Mouse (Mus musculus) gastrocnemius, postnatal 10 days (tissue): Measurements from ENCODE around the gene Agbl5. TPM values are rescaled to one million over a fixed set of nuclear protein-coding genes. Genes with fewer than 3 reads are reported as not detected.

Experiments
- DNase-seq: peaks from one replicate; pipeline ENCODE4 v3.0.0; 2021; ENCODE audit warnings: mixed read lengths
- total RNA-seq, 2 experiments: library from RNA; stranded (reverse); gene quantifications; 2 replicates each; pipeline ENCODE4 v1.2.3; 2021

The Agbl5 gene
- total RNA-seq, 2 experiments from 2014 or later = 4.5 to 5.0 TPM

DNA sequence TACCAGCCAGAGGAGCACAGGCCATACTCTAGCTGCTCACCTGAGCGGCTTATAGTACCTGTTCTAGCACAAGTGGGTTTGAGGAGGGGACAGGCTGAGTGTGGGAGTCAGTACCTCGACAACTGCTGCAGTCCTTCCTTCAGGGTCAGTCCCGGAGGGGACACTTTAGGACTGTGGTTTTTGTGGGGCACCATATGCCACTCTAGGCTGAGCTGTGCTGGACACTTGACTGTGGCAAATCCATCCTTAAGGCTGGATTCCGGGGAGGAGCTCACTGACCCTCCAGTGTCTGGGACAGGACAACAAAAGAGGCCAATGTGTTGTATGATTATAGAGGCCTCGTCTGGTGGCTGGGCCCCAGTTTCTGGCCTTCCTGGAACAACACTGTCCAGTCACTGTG is 64.1 kb downstream of the Agbl5 start:
- DNase-seq = no peak

- DNase-seq = no peak
These were observed 65.6 kb downstream of the Agbl5 start for GRCm38 (mm10) chr5:30954065-30954464.

- no peak for DNase-seq
These were observed 66.1 kb downstream of the Agbl5 start for GRCm38 (mm10) chr5:30954556-30954955.

- DNase-seq = no peak
These were observed 67.3 kb downstream of the Agbl5 start for GRCm38 (mm10) chr5:30955751-30956150.

Other genes with a start within 250 kb of the Agbl5 start
- 10 to 100 TPM; 13.3 to 15.4 TPM for gene Slc35f6, start 240.8 kb upstream of the Agbl5 start, total RNA-seq
- gene Cenpa, start 221.9 kb upstream of the Agbl5 start, total RNA-seq = 10 to 100 TPM; 16.7 to 17.2 TPM
- gene Dpysl5, start 177.1 kb upstream of the Agbl5 start, total RNA-seq = 1 to 10 TPM; 2.7 to 3.2 TPM
- 10 to 100 TPM; 65.0 to 81.1 TPM for gene Mapre3, start 74.1 kb upstream of the Agbl5 start, total RNA-seq
- gene Tmem214, start 20.7 kb upstream of the Agbl5 start, total RNA-seq = 10 to 100 TPM; 40.4 to 46.9 TPM
- gene Ost4, start 19.1 kb downstream of the Agbl5 start, total RNA-seq = 100 to 1,000 TPM; 149 to 168 TPM
- gene Emilin1, start 24.7 kb downstream of the Agbl5 start, total RNA-seq = 10 to 100 TPM; 42.2 to 60.5 TPM
- gene Khk, start 32.7 kb downstream of the Agbl5 start, total RNA-seq = 10 to 100 TPM; 27.9 TPM
- 10 to 100 TPM in 1 of 2 experiments, 1 to 10 TPM in 1; 8.5 to 15.3 TPM for gene Cgref1, start 56.9 kb downstream of the Agbl5 start, total RNA-seq
- gene Preb, start 71.7 kb downstream of the Agbl5 start, total RNA-seq = 10 to 100 TPM; 76.8 to 83.0 TPM
- gene Tcf23, start 80.0 kb downstream of the Agbl5 start, total RNA-seq = under 1 TPM; 0.09 to 0.28 TPM
- 10 to 100 TPM; 67.8 to 75.2 TPM for gene Atraid, start 159.6 kb downstream of the Agbl5 start, total RNA-seq
- gene Slc5a6, start 160.2 kb downstream of the Agbl5 start, total RNA-seq = 1 to 10 TPM; 2.9 to 3.5 TPM
- gene Cad, start 166.1 kb downstream of the Agbl5 start, total RNA-seq = 10 to 100 TPM; 20.0 to 29.6 TPM
- gene Dnajc5g, start 217.6 kb downstream of the Agbl5 start, total RNA-seq = not detected
- gene Slc30a3, start 219.5 kb downstream of the Agbl5 start, total RNA-seq = under 1 TPM; 0.27 to 0.28 TPM
- 100 to 1,000 TPM; 161 to 173 TPM for gene Trim54, start 228.0 kb downstream of the Agbl5 start, total RNA-seq